Mouse (Mus musculus): ENCODE measurements at regions not wholly inside any gene's neighbourhood (a gene's known extent, or its start where the extent isn't known, plus 50 kb on each side); places are given as distances from the start of the nearest gene placed in this dataset.
A peak's percentile ranks its signal among the peaks of the same experiment; 100 is the strongest.

DNA sequence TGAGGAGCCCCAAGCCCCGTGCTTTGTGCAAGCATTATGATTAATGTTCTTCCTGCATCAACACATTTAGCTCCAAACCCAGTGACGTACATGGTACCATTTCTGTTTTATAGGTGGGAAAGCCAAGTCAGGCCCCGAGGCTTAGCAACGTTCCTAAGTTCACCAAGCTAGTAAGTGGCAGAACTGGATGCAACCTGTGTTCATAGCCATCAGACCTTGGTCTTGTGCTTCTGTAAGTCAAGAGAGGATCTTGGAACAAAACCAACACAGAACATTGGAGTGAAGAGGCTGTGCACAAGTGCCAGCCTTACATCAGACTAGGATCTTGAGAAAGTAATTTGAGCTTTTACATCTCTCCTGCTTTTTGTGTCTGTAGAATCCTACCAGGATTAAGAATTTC, 71.3 kb downstream of the Cdc7 start:
- 82% methylated on average over 4 of the region's 4 CpGs for WGBS
- Histone ChIP-seq H3K4me2 (replicated peaks) (no peak overlapping the region), H3K27me3 (no peaks in the 10 kb centered on the region), H3K4me3 (no peak overlapping the region), H3K27ac (no peak overlapping the region), H3K4me1 (no peaks in the 10 kb centered on the region; the same call in 1 of the 2 replicates), H3K9me3 (replicated peaks) (no peaks in the 10 kb centered on the region), H3K36me3 (no peaks in the 10 kb centered on the region), H3K9ac (no peak overlapping the region)
- ATAC-seq (ENCODE audit: low FRiP score), result no peak

DNA sequence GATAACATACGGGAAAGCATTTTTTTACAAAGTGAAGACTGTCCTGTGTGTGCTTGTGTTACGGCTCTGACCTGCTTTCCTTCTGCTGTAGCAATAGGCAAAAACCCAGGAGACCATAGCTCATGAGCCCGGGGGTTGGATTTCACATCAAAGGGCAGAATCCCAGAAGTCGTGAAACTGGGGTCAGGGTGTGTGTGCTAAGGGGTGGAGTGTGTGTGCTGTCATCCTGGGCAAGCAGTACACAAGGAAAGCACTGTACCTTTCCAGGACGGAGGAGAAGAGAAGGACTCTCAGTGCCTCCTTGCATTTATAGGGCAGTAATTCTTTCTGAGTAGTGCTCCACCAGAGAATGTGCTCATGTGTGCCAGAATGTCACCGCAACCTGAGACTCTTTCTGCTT, 71.7 kb downstream of the Cdc7 start:
- no peak overlapping the region for H3K9ac ChIP-seq
- 61% methylated on average over 6 of the region's 6 CpGs for WGBS
- no peak overlapping the region for H3K4me2 ChIP-seq (replicated peaks)
- no peaks in the 10 kb centered on the region; the same call in 1 of the 2 replicates for H3K4me1 ChIP-seq
- ATAC-seq (ENCODE audit: low FRiP score), result no peak
- H3K27ac ChIP-seq, result no peak overlapping the region
- no peak overlapping the region for H3K4me3 ChIP-seq
- H3K27me3 ChIP-seq, result no peaks in the 10 kb centered on the region
- H3K9me3 ChIP-seq (replicated peaks), result no peaks in the 10 kb centered on the region
- no peaks in the 10 kb centered on the region for H3K36me3 ChIP-seq

DNA sequence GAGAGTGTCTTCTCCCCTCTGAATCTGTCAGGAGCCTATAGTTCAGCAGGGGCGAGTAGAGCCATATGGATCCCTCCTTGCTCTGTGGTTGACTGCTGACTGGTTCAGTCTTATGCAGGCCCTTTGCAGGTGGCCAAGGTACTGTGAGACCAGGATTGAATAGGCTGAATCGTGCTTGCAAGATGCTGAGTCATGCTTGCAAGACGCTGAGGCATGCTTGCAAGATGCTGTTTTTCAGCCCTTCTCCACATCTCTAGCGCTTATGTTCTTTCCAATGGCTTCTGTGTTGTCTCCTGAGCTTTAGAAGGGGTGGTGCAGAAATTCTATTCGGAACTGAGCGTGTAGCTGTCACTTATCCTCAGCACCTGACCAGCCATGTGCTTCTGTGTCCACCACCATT, 72.4 kb downstream of the Cdc7 start:
- Histone ChIP-seq H3K9ac (no peak overlapping the region), H3K36me3 (no peaks in the 10 kb centered on the region), H3K4me3 (no peak overlapping the region), H3K4me1 (no peaks in the 10 kb centered on the region; the same call in 1 of the 2 replicates), H3K4me2 (replicated peaks) (no peak overlapping the region), H3K27ac (no peak overlapping the region), H3K9me3 (replicated peaks) (no peaks in the 10 kb centered on the region), H3K27me3 (no peaks in the 10 kb centered on the region)
- WGBS, result 78% methylated on average over 6 of the region's 6 CpGs
- ATAC-seq (ENCODE audit: low FRiP score), result no peak

DNA sequence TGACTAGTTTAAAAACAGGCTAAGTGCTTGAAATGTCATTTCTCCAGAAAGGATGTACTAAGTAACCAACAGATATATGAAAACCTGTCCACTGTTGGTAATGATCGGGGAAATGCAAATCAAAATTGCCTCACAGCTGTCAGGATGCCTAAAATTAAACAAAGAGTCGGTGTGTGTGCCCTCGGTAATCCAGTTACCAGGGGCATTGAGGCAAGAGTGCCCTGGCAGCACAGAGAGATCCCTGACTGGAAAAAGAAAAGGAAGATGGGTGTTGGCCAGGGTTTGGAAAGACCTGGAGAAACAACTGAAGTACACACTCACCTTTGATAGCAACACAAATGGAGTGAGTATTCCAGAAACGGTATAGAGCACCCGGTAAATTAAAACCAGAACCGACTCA, 73.0 kb downstream of the Cdc7 start:
- ATAC-seq (ENCODE audit: low FRiP score), result no peak

DNA sequence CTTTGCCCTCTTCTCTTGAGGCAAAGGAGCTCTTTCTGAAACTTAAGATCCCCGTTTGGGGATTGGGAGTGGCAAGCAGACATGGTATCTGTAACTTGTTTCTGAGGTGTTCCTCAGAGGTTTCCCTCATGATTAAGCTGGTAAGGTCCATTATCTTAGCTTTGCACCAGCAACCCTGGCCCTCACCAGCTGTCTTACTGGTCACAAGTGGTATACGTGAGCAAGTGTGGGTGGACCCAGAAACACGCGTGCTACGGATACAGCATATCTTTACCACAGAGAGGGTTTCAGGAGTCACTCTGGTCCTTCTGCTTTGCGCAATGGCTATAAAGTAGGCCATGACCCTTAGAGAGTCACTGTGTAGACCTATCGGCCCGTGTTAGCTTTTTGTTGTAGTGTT, 75.2 kb downstream of the Cdc7 start:
- Histone ChIP-seq H3K9me3 (replicated peaks) (no peaks in the 10 kb centered on the region), H3K36me3 (no peaks in the 10 kb centered on the region), H3K27ac (no peak overlapping the region), H3K9ac (no peak overlapping the region), H3K4me3 (no peak overlapping the region), H3K27me3 (no peaks in the 10 kb centered on the region), H3K4me2 (replicated peaks) (no peak overlapping the region), H3K4me1 (no peaks in the 10 kb centered on the region; the same call in 1 of the 2 replicates)
- ATAC-seq (ENCODE audit: low FRiP score), result no peak
- WGBS, result 98% methylated on average over 8 of the region's 8 CpGs

More for the DNA sequence above, 73.0 kb downstream of the Cdc7 start:
- Histone ChIP-seq H3K27ac (no peak overlapping the region), H3K27me3 (no peaks in the 10 kb centered on the region), H3K36me3 (no peaks in the 10 kb centered on the region), H3K4me2 (replicated peaks) (no peak overlapping the region), H3K9ac (no peak overlapping the region), H3K4me1 (no peaks in the 10 kb centered on the region; the same call in 1 of the 2 replicates), H3K4me3 (no peak overlapping the region), H3K9me3 (replicated peaks) (no peaks in the 10 kb centered on the region)
- WGBS, result 85% methylated on average over 6 of the region's 6 CpGs

DNA sequence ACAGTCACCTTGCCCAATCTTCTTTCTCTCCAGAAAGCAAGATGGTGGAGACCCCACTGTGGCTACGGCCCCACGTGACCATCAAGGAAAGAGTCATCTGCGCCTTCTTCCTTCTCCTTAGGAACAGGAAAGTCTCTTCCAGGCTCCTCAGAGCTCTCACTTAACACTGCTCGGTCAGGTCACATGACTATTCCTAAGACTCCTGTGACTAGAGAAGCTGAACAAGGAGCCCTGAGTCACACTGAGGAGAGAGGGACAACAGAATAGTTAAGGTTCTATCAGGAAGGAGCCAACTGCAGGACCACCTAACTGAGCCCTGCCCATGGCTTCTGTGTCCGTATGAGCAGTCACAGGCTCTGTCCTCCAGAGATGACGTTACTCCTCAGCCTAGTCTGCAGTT, 75.8 kb downstream of the Cdc7 start:
- Histone ChIP-seq H3K9me3 (replicated peaks) (no peaks in the 10 kb centered on the region), H3K27me3 (no peaks in the 10 kb centered on the region), H3K9ac (no peak overlapping the region), H3K4me2 (replicated peaks) (no peak overlapping the region), H3K27ac (no peak overlapping the region), H3K4me3 (no peak overlapping the region), H3K4me1 (no peaks in the 10 kb centered on the region; the same call in 1 of the 2 replicates), H3K36me3 (no peaks in the 10 kb centered on the region)
- 91% methylated on average over 6 of the region's 6 CpGs for WGBS
- no peak for ATAC-seq (ENCODE audit: low FRiP score)

DNA sequence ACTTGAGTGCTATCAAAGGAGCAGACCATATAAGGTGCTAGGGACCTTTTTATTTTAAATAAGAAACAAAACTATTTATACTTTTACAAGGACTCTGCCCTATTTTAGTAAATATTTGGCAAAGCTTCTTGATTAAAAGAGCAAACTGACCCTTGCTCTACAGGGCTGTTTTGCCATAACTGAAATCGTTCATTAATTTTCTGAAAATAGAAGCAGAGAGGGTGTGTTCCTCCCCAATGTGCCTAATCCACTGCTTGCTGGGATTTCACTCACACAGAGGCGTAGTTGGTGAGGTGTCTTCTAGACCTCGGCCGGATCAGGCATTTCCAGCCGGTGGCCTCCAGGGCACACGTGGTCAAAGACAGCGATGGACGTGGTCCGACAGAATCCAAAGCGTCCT, 76.4 kb downstream of the Cdc7 start:
- no peak overlapping the region for H3K4me2 ChIP-seq (replicated peaks)
- H3K36me3 ChIP-seq, result no peaks in the 10 kb centered on the region
- H3K27me3 ChIP-seq, result no peaks in the 10 kb centered on the region
- H3K9me3 ChIP-seq (replicated peaks), result no peaks in the 10 kb centered on the region
- no peak for ATAC-seq (ENCODE audit: low FRiP score)
- no peaks in the 10 kb centered on the region; the same call in 1 of the 2 replicates for H3K4me1 ChIP-seq
- no peak overlapping the region for H3K4me3 ChIP-seq
- 88% methylated on average over 10 of the region's 10 CpGs for WGBS
- no peak overlapping the region for H3K9ac ChIP-seq
- no peak overlapping the region for H3K27ac ChIP-seq

DNA sequence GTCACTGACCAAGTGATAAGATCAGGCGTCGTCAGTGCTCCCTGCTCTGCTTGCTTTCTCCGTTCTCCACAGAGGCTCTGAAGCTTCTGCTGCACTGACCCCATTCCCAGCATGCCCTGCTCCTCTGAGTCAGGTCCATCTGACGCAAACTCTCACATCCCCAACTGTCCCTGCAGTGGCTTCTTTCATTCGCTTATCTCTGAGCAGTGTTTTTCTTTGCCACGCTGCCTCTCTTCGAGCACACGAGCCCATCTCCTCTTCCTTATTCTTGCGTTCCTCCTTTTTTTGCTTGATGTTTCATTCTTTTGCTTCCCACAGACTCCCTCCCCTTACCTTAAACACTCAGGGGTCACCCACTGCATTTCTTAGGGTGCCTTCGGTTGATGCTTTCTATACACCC, 81.0 kb downstream of the Cdc7 start:
- no peaks in the 10 kb centered on the region for H3K36me3 ChIP-seq
- ATAC-seq (ENCODE audit: low FRiP score), result no peak
- no peaks in the 10 kb centered on the region for H3K9me3 ChIP-seq (replicated peaks)
- H3K4me1 ChIP-seq, result no peaks in the 10 kb centered on the region
- no peak overlapping the region for H3K9ac ChIP-seq
- no peak overlapping the region for H3K4me3 ChIP-seq
- no peak overlapping the region for H3K4me2 ChIP-seq (replicated peaks)
- H3K27ac ChIP-seq, result no peak overlapping the region
- H3K27me3 ChIP-seq, result no peaks in the 10 kb centered on the region
- 75% methylated on average over 10 of the region's 10 CpGs for WGBS

DNA sequence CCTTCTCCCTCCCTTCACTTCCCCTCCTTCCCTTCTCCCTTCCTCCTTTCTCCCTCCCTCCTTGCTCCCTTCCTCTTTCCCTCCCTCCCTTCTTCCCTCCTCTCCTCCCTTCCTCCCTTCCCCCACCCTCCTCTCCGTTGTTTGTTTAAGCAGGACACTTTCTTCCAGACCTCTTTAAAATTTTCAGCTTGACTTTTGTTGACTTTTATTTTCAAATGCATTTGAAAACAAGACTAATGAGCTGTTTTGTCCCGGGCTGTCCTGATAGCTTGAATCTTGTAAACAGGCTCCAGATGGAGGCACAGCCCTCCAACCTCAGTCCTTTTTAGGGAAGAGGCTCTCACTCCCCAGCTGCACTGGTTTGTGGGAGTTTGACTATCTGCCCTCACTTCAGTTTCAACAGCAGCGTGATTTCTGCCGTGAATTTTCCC, 82.4 kb downstream of the Cdc7 start:
- no peaks in the 10 kb centered on the region for H3K4me1 ChIP-seq
- H3K9me3 ChIP-seq (replicated peaks), result no peaks in the 10 kb centered on the region
- no peak overlapping the region for H3K4me2 ChIP-seq (replicated peaks)
- H3K27me3 ChIP-seq, result no peaks in the 10 kb centered on the region
- no peak for ATAC-seq (ENCODE audit: low FRiP score)
- WGBS, result 22% methylated on average over 4 of the region's 4 CpGs
- no peak overlapping the region for H3K4me3 ChIP-seq
- no peaks in the 10 kb centered on the region for H3K36me3 ChIP-seq
- no peak overlapping the region for H3K9ac ChIP-seq
- H3K27ac ChIP-seq, result no peak overlapping the region

DNA sequence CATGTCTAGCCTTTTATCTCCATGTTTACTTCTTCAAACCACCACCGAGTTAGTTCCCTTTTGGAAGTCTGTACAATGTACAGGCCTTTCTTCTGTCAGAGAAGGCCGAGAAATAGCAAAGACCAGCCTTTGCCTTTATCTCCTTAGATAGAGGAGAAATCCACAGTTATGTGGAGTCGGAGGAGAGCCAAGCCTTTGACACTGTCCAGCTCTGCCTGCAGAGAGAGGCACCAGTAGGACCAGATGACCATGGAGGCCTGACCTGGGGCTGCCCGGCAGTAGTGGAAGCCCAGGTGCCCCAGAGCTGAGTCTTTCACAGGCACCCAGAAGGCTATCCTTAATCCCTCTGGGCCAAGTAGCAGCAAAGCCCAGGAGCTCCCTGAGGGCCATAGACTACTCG, 84.5 kb downstream of the Cdc7 start:
- Histone ChIP-seq H3K4me2 (replicated peaks) (no peak overlapping the region), H3K9me3 (replicated peaks) (no peaks in the 10 kb centered on the region), H3K27me3 (no peaks in the 10 kb centered on the region), H3K27ac (no peak overlapping the region), H3K4me1 (no peaks in the 10 kb centered on the region), H3K4me3 (no peak overlapping the region), H3K9ac (no peak overlapping the region), H3K36me3 (no peaks in the 10 kb centered on the region)
- 86% methylated on average over 5 of the region's 5 CpGs for whole genome bisulfite sequencing
- no peak for ATAC-seq (ENCODE audit: low FRiP score)

DNA sequence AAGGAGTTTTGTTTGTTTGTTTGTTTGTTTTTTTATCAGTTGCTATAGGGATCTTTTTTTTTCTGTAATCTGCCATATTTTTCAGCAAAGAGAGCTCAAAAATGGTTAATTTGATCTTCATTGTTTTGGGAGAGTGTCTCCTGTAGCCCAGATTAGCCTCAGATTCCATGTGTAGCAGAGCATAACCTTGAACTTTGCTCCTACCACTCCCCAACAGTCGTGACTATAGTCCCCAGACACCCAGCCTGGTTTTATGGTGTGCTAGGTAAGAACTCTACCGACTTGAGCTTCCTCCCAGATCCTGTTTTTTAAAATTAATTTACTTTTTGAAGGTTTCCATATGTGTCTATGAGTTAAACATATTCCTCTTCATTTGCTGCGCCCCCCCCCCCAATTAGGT, 86.0 kb downstream of the Cdc7 start:
- Histone ChIP-seq H3K4me2 (replicated peaks) (no peak overlapping the region), H3K27me3 (no peaks in the 10 kb centered on the region), H3K27ac (no peak overlapping the region), H3K9me3 (replicated peaks) (no peaks in the 10 kb centered on the region), H3K4me3 (no peak overlapping the region), H3K9ac (no peak overlapping the region), H3K4me1 (peaks cover 5% of the 10 kb centered on the region), H3K36me3 (no peaks in the 10 kb centered on the region)
- no peak for ATAC-seq (ENCODE audit: low FRiP score)
- 84% methylated on average over 3 of the region's 3 CpGs for WGBS

DNA sequence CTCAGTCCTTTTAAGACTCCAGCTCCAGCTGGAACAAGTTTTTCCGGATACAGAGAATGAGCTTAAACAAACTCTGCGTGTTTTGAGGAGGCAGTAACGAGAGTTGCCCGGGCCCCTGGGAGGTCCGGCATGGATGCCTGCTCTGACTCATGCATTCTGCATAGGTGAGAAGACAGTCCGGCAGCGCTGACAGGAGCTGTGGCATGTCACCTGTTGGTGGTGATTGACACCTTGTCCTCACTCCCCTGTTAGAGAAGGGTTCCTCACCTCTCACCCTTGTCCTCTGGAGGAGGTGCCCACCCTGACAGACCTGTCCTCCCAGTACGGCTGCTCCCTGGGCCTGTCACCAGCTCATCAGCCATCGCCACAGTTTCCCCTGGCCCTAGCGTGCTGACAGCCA, 87.7 kb downstream of the Cdc7 start:
- Histone ChIP-seq H3K36me3 (no peaks in the 10 kb centered on the region), H3K27me3 (no peaks in the 10 kb centered on the region), H3K9me3 (replicated peaks) (no peaks in the 10 kb centered on the region), H3K27ac (no peak overlapping the region), H3K4me3 (no peak overlapping the region), H3K4me1 (peaks cover 13% of the 10 kb centered on the region), H3K4me2 (replicated peaks) (no peak overlapping the region), H3K9ac (no peak overlapping the region)
- 80% methylated on average over 10 of the region's 10 CpGs for WGBS
- no peak for ATAC-seq (ENCODE audit: low FRiP score)

DNA sequence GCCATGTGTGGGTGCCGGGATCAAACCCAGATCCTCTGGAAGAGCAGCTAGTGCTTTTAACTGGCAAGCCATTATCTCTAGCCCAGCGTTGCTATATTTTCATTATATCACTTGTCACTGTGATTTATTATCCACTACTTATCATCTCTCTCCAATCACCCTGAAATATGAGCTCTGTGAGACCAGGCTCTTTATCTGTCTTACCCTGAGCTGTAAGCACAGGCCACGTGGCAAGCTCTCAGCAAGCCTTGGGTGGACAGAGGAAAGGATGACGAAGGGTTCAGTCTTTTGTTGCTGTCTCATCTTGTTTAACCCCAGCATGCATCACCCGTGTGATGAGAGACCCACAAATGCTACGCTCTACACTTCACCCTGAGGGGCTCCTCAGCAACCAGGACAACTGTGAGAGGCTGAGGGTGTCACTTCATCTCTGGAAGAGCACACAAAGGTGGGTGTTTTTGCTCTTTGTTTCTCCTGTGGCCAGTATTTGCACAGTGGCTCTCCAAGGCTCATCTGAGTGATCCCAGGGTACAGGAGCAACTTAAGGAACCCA, 90.9 kb downstream of the Cdc7 start:
- 60% methylated on average over 6 of the region's 6 CpGs for WGBS
- ATAC-seq (ENCODE audit: low FRiP score), result peak; percentile 80

More for the DNA sequence above, 90.9 kb downstream of the Cdc7 start:
- Histone ChIP-seq H3K4me3 (no peak overlapping the region), H3K27me3 (no peaks in the 10 kb centered on the region), H3K27ac (peak overlapping the region; percentile 68), H3K9me3 (replicated peaks) (no peaks in the 10 kb centered on the region), H3K4me1 (peaks cover 13% of the 10 kb centered on the region), H3K36me3 (no peaks in the 10 kb centered on the region), H3K9ac (no peak overlapping the region), H3K4me2 (replicated peaks) (no peak overlapping the region)

Data from hindbrain, embryonic 12.5 days (tissue).